Mouse (Mus musculus) heart, postnatal 0 days (tissue): ENCODE measurements around the gene Casc1. TPM values are rescaled to one million over a fixed set of nuclear protein-coding genes. Genes with fewer than 3 reads are reported as not detected.
"Not testable (repeated sequence)": the region's sequence is repeated elsewhere in the genome, so short reads cannot be mapped to it uniquely, and the experiment has no call there.

Experiments used
- ATAC-seq: fragments of 200-750 bp; cut with Nextera tagmentation; 2 replicates; pipeline ENCODE4 v1.8.0; 2017; ENCODE audit warnings: low read depth, moderate number of reproducible peaks, moderate library complexity; ENCODE audit not compliant: insufficient read depth
- DNase-seq: peaks from one replicate; pipeline ENCODE4 v3.0.0-alpha.2; 2016; ENCODE audit warnings: low spot score
- H3K27ac ChIP-seq: fragments of 300-500 bp; sonication (generic); 2 replicates; pipeline ENCODE4 v1.5.1; 2014; ENCODE audit warnings: low read depth, mild to moderate bottlenecking
- H3K27me3 ChIP-seq: fragments of 300-500 bp; sonication (generic); 2 replicates; pipeline ENCODE4 v1.6.1; 2014; ENCODE audit warnings: low read length, mixed read lengths; ENCODE audit not compliant: control insufficient read depth, insufficient read depth
- H3K36me3 ChIP-seq: fragments of 300-500 bp; sonication (generic); replicated peaks from 2 replicates; pipeline ENCODE4 v1.6.1; 2014; ENCODE audit warnings: low read length, mixed read lengths; ENCODE audit not compliant: control insufficient read depth, insufficient read depth
- H3K4me1 ChIP-seq: fragments of 300-500 bp; sonication (generic); 2 replicates; pipeline ENCODE4 v1.6.1; 2014; ENCODE audit warnings: antibody characterized with exemption; ENCODE audit not compliant: control insufficient read depth, insufficient read depth
- H3K4me2 ChIP-seq: fragments of 300-500 bp; sonication (generic); 2 replicates; pipeline ENCODE4 v1.6.1; 2014; ENCODE audit warnings: low read depth, mild to moderate bottlenecking, low read length, moderate library complexity
- H3K4me3 ChIP-seq: fragments of 300-500 bp; sonication (generic); 2 replicates; pipeline ENCODE4 v1.5.1; 2014; ENCODE audit warnings: low read depth, low read length
- H3K9ac ChIP-seq: fragments of 300-500 bp; sonication (generic); replicated peaks from 2 replicates; pipeline ENCODE4 v1.6.1; 2014; ENCODE audit warnings: low read depth, low read length, mixed read lengths
- H3K9me3 ChIP-seq: fragments of 300-500 bp; sonication (generic); replicated peaks from 2 replicates; pipeline ENCODE4 v1.6.1; 2016; ENCODE audit warnings: low read length; ENCODE audit not compliant: control insufficient read depth
- CTCF ChIP-seq: IDR thresholded peaks from 2 replicates; pipeline ENCODE4 v1.5.1; 2016; ENCODE audit warnings: antibody characterized with exemption, control low read depth, low read depth
- EP300 ChIP-seq: IDR thresholded peaks from 2 replicates; pipeline ENCODE4 v1.6.1; 2016; ENCODE audit warnings: antibody characterized with exemption, low read depth
- WGBS: fragments of 180-500 bp; shearing (Covaris S2); extraction: QIAGEN DNeasy Blood & Tissue Kit; methylation state at CpG from one replicate; pipeline ENCODE4 v1.1.7; 2014; 5-methylcytosine and 5-hydroxymethylcytosine counted together
- polyA plus RNA-seq: library from polyadenylated mRNA; unstranded; fragments of >200 nt; fragmentation: Nextera tagmentation; extraction: Ambion mirVana; gene quantifications from 2 replicates; pipeline ENCODE4 v1.2.1, GENCODE M21; 2015
- total RNA-seq: library from RNA; depleted of rRNA; stranded (reverse); fragments of >200 nt; gene quantifications from 2 replicates; pipeline ENCODE4 v1.2.3, GENCODE M21; 2014; ENCODE audit warnings: low replicate concordance; rRNA removed

Casc1 gene
- total and polyA plus RNA-seq, 2 experiments from 2014 or later = 0.08 to 0.42 TPM

GRCm38 (mm10) chr6:145135295-145135694 lies 75.5 kb downstream of the Casc1 start:
- DNase-seq = no peak
- WGBS = 64% methylated on average over 3 of the region's 3 CpGs
- H3K9me3 ChIP-seq = no peaks in the 10 kb centered on the region
- H3K36me3 ChIP-seq = no peaks in the 10 kb centered on the region
- no peak overlapping the region for H3K9ac ChIP-seq
- no peak for TF ChIP-seq CTCF
- TF ChIP-seq EP300 = no peak
- no peaks in the 10 kb centered on the region for H3K27me3 ChIP-seq
- no peak for ATAC-seq
- no peak overlapping the region for H3K4me2 ChIP-seq
- H3K4me1 ChIP-seq = no peaks in the 10 kb centered on the region
- no peak overlapping the region for H3K27ac ChIP-seq
- no peak overlapping the region for H3K4me3 ChIP-seq

- H3K9me3 ChIP-seq, DNase-seq, H3K36me3 ChIP-seq, H3K27ac ChIP-seq, H3K4me3 ChIP-seq, ATAC-seq, H3K9ac ChIP-seq, H3K27me3 ChIP-seq, H3K4me2 ChIP-seq, H3K4me1 ChIP-seq: not testable (repeated sequence)
- 86% methylated on average over 5 of the region's 5 CpGs for WGBS
Observed at GRCm38 (mm10) chr6:145132969-145133368, 77.8 kb downstream of the Casc1 start.

- no peaks in the 10 kb centered on the region for H3K27me3 ChIP-seq
- no peak for ATAC-seq
- no peaks in the 10 kb centered on the region for H3K36me3 ChIP-seq
- H3K4me1 ChIP-seq = no peaks in the 10 kb centered on the region
- no peak overlapping the region for H3K4me2 ChIP-seq
- H3K27ac ChIP-seq = no peak overlapping the region
- H3K9me3 ChIP-seq = 0 out of 2 replicates have a peak, but pooled peaks cover 3% of the 10 kb centered on the region
- no peak overlapping the region for H3K4me3 ChIP-seq
- no peak overlapping the region for H3K9ac ChIP-seq
- WGBS = 87% methylated on average over 5 of the region's 5 CpGs
- TF ChIP-seq CTCF (no peak), EP300 (no peak)
- no peak for DNase-seq
Observed at GRCm38 (mm10) chr6:145131991-145132390, 78.8 kb downstream of the Casc1 start.

- no peak for DNase-seq
- TF ChIP-seq EP300 = no peak
- TF ChIP-seq CTCF = no peak
- WGBS = 76% methylated on average over 4 of the region's 4 CpGs
- ATAC-seq = no peak
- Histone ChIP-seq H3K9ac (no peak overlapping the region), H3K4me2 (no peak overlapping the region), H3K27ac (no peak overlapping the region), H3K4me1 (peaks cover 7% of the 10 kb centered on the region), H3K9me3 (0 out of 2 replicates have a peak, but pooled peaks cover 3% of the 10 kb centered on the region), H3K36me3 (no peaks in the 10 kb centered on the region), H3K4me3 (no peak overlapping the region), H3K27me3 (no peaks in the 10 kb centered on the region)
Observed at GRCm38 (mm10) chr6:145129563-145129962, 81.2 kb downstream of the Casc1 start.

- Histone ChIP-seq H3K9ac (no peak overlapping the region), H3K9me3 (0 out of 2 replicates have a peak, but pooled peaks cover 3% of the 10 kb centered on the region), H3K27ac (no peak overlapping the region), H3K27me3 (no peaks in the 10 kb centered on the region), H3K36me3 (no peaks in the 10 kb centered on the region), H3K4me1 (peaks cover 16% of the 10 kb centered on the region), H3K4me2 (no peak overlapping the region), H3K4me3 (no peak overlapping the region)
- TF ChIP-seq CTCF (0 out of 2 replicates have a peak, but pooled peaks have one; percentile 14), EP300 (no peak)
- ATAC-seq (no peak), DNase-seq (no peak)
- WGBS = 96% methylated on average over 3 of the region's 3 CpGs
Observed at GRCm38 (mm10) chr6:145127652-145128051, 83.2 kb downstream of the Casc1 start.

- TF ChIP-seq CTCF (no peak), EP300 (peak; percentile 63; the same call in 1 of the 2 replicates)
- ATAC-seq (peak; percentile 87), DNase-seq (peak; percentile 71)
- 0 out of 2 replicates have a peak, but pooled peaks cover 3% of the 10 kb centered on the region for H3K9me3 ChIP-seq
- peaks cover 29% of the 10 kb centered on the region for H3K4me1 ChIP-seq
- H3K4me3 ChIP-seq = no peak overlapping the region
- WGBS = 21% methylated on average over 7 of the region's 7 CpGs
- H3K4me2 ChIP-seq = peak overlapping the region; percentile 5; the same call in 1 of the 2 replicates
- no peaks in the 10 kb centered on the region for H3K36me3 ChIP-seq
- 0 out of 2 replicates have a peak overlapping the region, but pooled peaks have one; percentile 10 for H3K9ac ChIP-seq
- H3K27me3 ChIP-seq = no peaks in the 10 kb centered on the region
- H3K27ac ChIP-seq = peak overlapping the region; percentile 91
Observed at GRCm38 (mm10) chr6:145125591-145126113, 85.2 kb downstream of the Casc1 start.

Other genes with a start within 250 kb of the Casc1 start
- gene Bcat1, start 134.8 kb downstream of the Casc1 start, total RNA-seq = 2.6 and 4.6 TPM in 2 replicates
- 0.94 and 1.7 TPM in 2 replicates for gene Bcat1, start 134.8 kb downstream of the Casc1 start, polyA plus RNA-seq
- 4.2 and 5.7 TPM in 2 replicates for gene Lrmp, start 95.4 kb downstream of the Casc1 start, total RNA-seq
- gene Lrmp, start 95.4 kb downstream of the Casc1 start, polyA plus RNA-seq = 0.98 and 1.2 TPM in 2 replicates
- 27.6 and 31.8 TPM in 2 replicates for gene Etfrf1, start 129 bp upstream of the Casc1 start, total RNA-seq
- 86.9 and 99.7 TPM in 2 replicates for gene Etfrf1, start 129 bp upstream of the Casc1 start, polyA plus RNA-seq
- gene Kras, start 39.2 kb upstream of the Casc1 start, total RNA-seq = 10.2 and 16.8 TPM in 2 replicates
- gene Kras, start 39.2 kb upstream of the Casc1 start, polyA plus RNA-seq = 29.2 and 34.2 TPM in 2 replicates